Mouse (Mus musculus) cortical plate, adult 2 months (tissue): ENCODE data around the gene Abhd18. TPM values are rescaled to one million over a fixed set of nuclear protein-coding genes. Genes with fewer than 3 reads are reported as not detected.
A peak's percentile ranks its signal among the peaks of the same experiment; 100 is the strongest.
"Not testable (repeated sequence)": the region's sequence is repeated elsewhere in the genome, so short reads cannot be mapped to it uniquely, and the experiment has no call there.

Experiments
- H3K27ac ChIP-seq: fragments of 200-500 bp; 2 replicates; pipeline ENCODE4 v1.5.1; 2012; ENCODE audit warnings: low read length, control low read depth, inconsistent platforms; ENCODE audit not compliant: insufficient read depth
- H3K4me1 ChIP-seq: fragments of 200-500 bp; 2 replicates; pipeline ENCODE4 v1.6.1; 2011; ENCODE audit warnings: low read length; ENCODE audit not compliant: control insufficient read depth, insufficient read depth
- H3K4me3 ChIP-seq: fragments of 200-500 bp; 2 replicates; pipeline ENCODE4 v1.5.1; 2011; ENCODE audit warnings: mild to moderate bottlenecking, low read length, control low read depth; ENCODE audit not compliant: insufficient read depth
- CTCF ChIP-seq: fragments of 200-500 bp; IDR thresholded peaks from 2 replicates; pipeline ENCODE4 v1.5.1; 2011; ENCODE audit warnings: mild to moderate bottlenecking, control low read depth, low read length; ENCODE audit not compliant: insufficient read depth; ENCODE audit errors: extremely low read depth
- POLR2A ChIP-seq: fragments of 200-500 bp; IDR thresholded peaks from 2 replicates; pipeline ENCODE4 v1.6.1; 2011; ENCODE audit warnings: mild to moderate bottlenecking, low read length, control low read depth; ENCODE audit not compliant: insufficient read depth; ENCODE audit errors: extremely low read depth
- polyA plus RNA-seq: library from polyadenylated mRNA; depleted of rRNA; stranded (reverse); fragments of >200 nt; gene quantifications from 2 replicates; pipeline ENCODE4 v1.2.3, GENCODE M21; 2012

Abhd18 gene
- polyA plus RNA-seq, 1 experiment = 19.4 TPM

GRCm38 (mm10) chr3:40846473-40846956 lies 255 bp upstream of the Abhd18 start, which contains the start of gene Mfsd8:
Mfsd8 (minus strand) TSS chr3:40846886.
- not testable (repeated sequence) for H3K4me1 ChIP-seq
- Histone ChIP-seq H3K4me3 (peak within 1 kb of the TSS; percentile 68), H3K27ac (peak within 1 kb of the TSS; percentile 43)
- TF ChIP-seq POLR2A (0 out of 2 replicates have a peak, but pooled peaks have one; percentile 27), CTCF (peak; percentile 24; the same call in 1 of the 2 replicates)

GRCm38 (mm10) chr3:40847018-40847417 lies 248 bp downstream of the Abhd18 start:
- Histone ChIP-seq H3K4me3 (peak overlapping the region; percentile 68), H3K27ac (peak overlapping the region; percentile 20; the same call in 1 of the 2 replicates)
- H3K4me1 ChIP-seq = not testable (repeated sequence)
- TF ChIP-seq CTCF = 0 out of 2 replicates have a peak, but pooled peaks have one; percentile 13

- H3K4me3 ChIP-seq = peak overlapping the region; percentile 68; the same call in 1 of the 2 replicates
- H3K27ac ChIP-seq, H3K4me1 ChIP-seq: not testable (repeated sequence)
Observed at GRCm38 (mm10) chr3:40847936-40848335, 1.2 kb downstream of the Abhd18 start.

GRCm38 (mm10) chr3:40853123-40853738 lies 6.5 kb downstream of the Abhd18 start:
- not testable (repeated sequence) for H3K4me1 ChIP-seq, H3K4me3 ChIP-seq, H3K27ac ChIP-seq

GRCm38 (mm10) chr3:40893816-40894258 lies 47.1 kb downstream of the Abhd18 start:
- H3K4me3 ChIP-seq = peak overlapping the region; percentile 54
- H3K4me1 ChIP-seq, H3K27ac ChIP-seq: not testable (repeated sequence)
- peak; percentile 38 for TF ChIP-seq CTCF

GRCm38 (mm10) chr3:40894336-40894735 lies 47.6 kb downstream of the Abhd18 start:
- H3K4me1 ChIP-seq = not testable (repeated sequence)
- peak overlapping the region; percentile 78; the same call in 1 of the 2 replicates for H3K27ac ChIP-seq
- peak overlapping the region; percentile 54 for H3K4me3 ChIP-seq

- not testable (repeated sequence) for H3K4me3 ChIP-seq, H3K27ac ChIP-seq, H3K4me1 ChIP-seq
Observed at GRCm38 (mm10) chr3:40902443-40902842, 55.7 kb downstream of the Abhd18 start, which contains the start of gene 1700034I23Rik. 1700034I23Rik (minus strand) TSS chr3:40902543.

- no peak for TF ChIP-seq POLR2A
- Histone ChIP-seq H3K4me3 (no peak overlapping the region), H3K4me1 (no peaks in the 10 kb centered on the region), H3K27ac (no peak overlapping the region)
Observed at GRCm38 (mm10) chr3:40938189-40938588, 91.4 kb downstream of the Abhd18 start.

- Histone ChIP-seq H3K4me1 (no peaks in the 10 kb centered on the region), H3K27ac (no peak overlapping the region), H3K4me3 (no peak overlapping the region)
- TF ChIP-seq CTCF (no peak), POLR2A (no peak)
Observed at GRCm38 (mm10) chr3:40938592-40938991, 91.8 kb downstream of the Abhd18 start.

GRCm38 (mm10) chr3:40939019-40939418 lies 92.2 kb downstream of the Abhd18 start:
- Histone ChIP-seq H3K4me3 (no peak overlapping the region), H3K27ac (no peak overlapping the region)
- no peak for TF ChIP-seq CTCF
- no peak for TF ChIP-seq POLR2A

GRCm38 (mm10) chr3:40949170-40949902 lies 102.6 kb downstream of the Abhd18 start, which contains the start of gene Larp1b:
Larp1b (plus strand) TSS chr3:40949828.
- no peak for TF ChIP-seq CTCF
- TF ChIP-seq POLR2A = peak; percentile 55; the same call in 1 of the 2 replicates
- H3K4me3 ChIP-seq = peak within 1 kb of the TSS; percentile 62
- H3K27ac ChIP-seq = no peak within 1 kb of the TSS
- no peaks in the 10 kb centered on the region for H3K4me1 ChIP-seq

More at GRCm38 (mm10) chr3:40939019-40939418, 92.2 kb downstream of the Abhd18 start:
- no peaks in the 10 kb centered on the region for H3K4me1 ChIP-seq
